ENCODE assay signal across 26 mouse cellular contexts in the genomic region with DNA sequence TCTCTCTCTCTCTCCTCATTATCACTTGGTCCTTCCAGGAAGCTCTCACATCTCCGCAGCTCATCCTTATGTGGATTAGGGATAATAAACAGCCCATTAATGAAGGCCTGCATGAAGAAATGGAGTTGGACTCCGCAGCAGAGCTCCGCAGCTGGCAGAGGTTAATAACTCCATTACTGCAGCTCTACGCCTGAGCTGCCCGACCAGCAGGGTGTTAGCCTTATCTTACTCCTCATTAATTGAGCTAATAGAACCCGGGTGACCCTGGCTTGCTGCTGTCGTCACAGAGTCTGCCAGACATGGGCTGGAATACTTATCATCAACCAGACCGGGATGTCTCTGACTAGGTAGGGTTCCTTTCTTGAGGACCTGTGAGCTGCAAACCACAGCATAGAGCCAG.
DNase-seq lines count a peak whose midpoint lies in the region; ATAC-seq and TF ChIP-seq lines count a peak whose summit lies in the region.
"Had no signal": no experiment of that assay in that cellular context is flagged by ENCODE, and none has a peak within 500 bp of the region (broad histone marks: within the 10 kb centered on the region; RNA-seq: fewer than 3 reads in every experiment).

No protein-coding gene starts in this region.

- no peaks in the 10 kb centered on the region for H3K4me1 ChIP-seq in forebrain, embryonic 14.5 days (ENCODE audit: control insufficient read depth, insufficient read depth, low read length)
- H3K4me1 ChIP-seq in forebrain, embryonic 15.5 days: no peaks in the 10 kb centered on the region
- H3K4me1 ChIP-seq in midbrain, embryonic 13.5 days (replicated peaks): peaks cover 16% of the 10 kb centered on the region
- peaks cover 23% of the 10 kb centered on the region for H3K4me1 ChIP-seq in midbrain, embryonic 10.5 days
- H3K4me1 ChIP-seq in neural tube, embryonic 14.5 days (ENCODE audit: control insufficient read depth, insufficient read depth, low read length): peaks cover 16% of the 10 kb centered on the region
- H3K4me1 ChIP-seq: liver, embryonic 12.5 days had no signal

- peaks cover 58% of the 10 kb centered on the region for H3K27me3 ChIP-seq in forebrain, embryonic 14.5 days (replicated peaks; ENCODE audit: control insufficient read depth, insufficient read depth, low read length)
- H3K27me3 ChIP-seq in forebrain, embryonic 15.5 days: peaks cover 74% of the 10 kb centered on the region
- 0 out of 2 replicates have a peak, but pooled peaks cover 7% of the 10 kb centered on the region for H3K27me3 ChIP-seq in midbrain, embryonic 13.5 days
- peaks cover 9% of the 10 kb centered on the region for H3K27me3 ChIP-seq in midbrain, embryonic 10.5 days (ENCODE audit: low read depth, poor library complexity, severe bottlenecking)
- peaks cover 6% of the 10 kb centered on the region; the same call in 1 of the 2 replicates for H3K27me3 ChIP-seq in neural tube, embryonic 14.5 days (ENCODE audit: control insufficient read depth, insufficient read depth, low read length)
- H3K27me3 ChIP-seq: heart, embryonic 12.5 days; liver, embryonic 12.5 days had no signal

- H3K36me3 ChIP-seq in forebrain, embryonic 14.5 days (ENCODE audit: control insufficient read depth, insufficient read depth, low read length): no peaks in the 10 kb centered on the region
- no peaks in the 10 kb centered on the region for H3K36me3 ChIP-seq in forebrain, embryonic 15.5 days
- no peaks in the 10 kb centered on the region for H3K36me3 ChIP-seq in midbrain, embryonic 13.5 days
- no peaks in the 10 kb centered on the region for H3K36me3 ChIP-seq in midbrain, embryonic 10.5 days
- H3K36me3 ChIP-seq in neural tube, embryonic 14.5 days (ENCODE audit: control insufficient read depth, insufficient read depth, low read length): no peaks in the 10 kb centered on the region
- H3K36me3 ChIP-seq: G1E; heart, embryonic 12.5 days; liver, embryonic 12.5 days had no signal

- H3K27ac ChIP-seq in forebrain, embryonic 14.5 days (ENCODE audit: low read depth, low read length): no peak overlapping the region
- no peak overlapping the region for H3K27ac ChIP-seq in forebrain, embryonic 15.5 days (replicated peaks)
- H3K27ac ChIP-seq in midbrain, embryonic 13.5 days: peak overlapping the region; percentile 44; the same call in 1 of the 2 replicates
- no peak overlapping the region for H3K27ac ChIP-seq in midbrain, embryonic 10.5 days (replicated peaks)
- 0 out of 2 replicates have a peak overlapping the region, but pooled peaks have one; percentile 16 for H3K27ac ChIP-seq in neural tube, embryonic 14.5 days (ENCODE audit: low read depth, low read length)
- H3K27ac ChIP-seq: forebrain, embryonic 13.5 days; heart, adult 2 months; liver, embryonic 12.5 days had no signal

- H3K4me2 ChIP-seq in forebrain, embryonic 14.5 days (ENCODE audit: low read length): no peak overlapping the region
- no peak overlapping the region for H3K4me2 ChIP-seq in forebrain, embryonic 15.5 days (replicated peaks)
- no peak overlapping the region for H3K4me2 ChIP-seq in midbrain, embryonic 13.5 days (replicated peaks)
- H3K4me2 ChIP-seq in neural tube, embryonic 14.5 days (ENCODE audit: low read depth, low read length): no peak overlapping the region
- H3K4me2 ChIP-seq: forebrain, embryonic 13.5 days; heart, embryonic 12.5 days; liver, embryonic 12.5 days had no signal

- TF ChIP-seq CTCF in brain, embryonic 14.5 days (IDR thresholded peaks at IDR 0.05; ENCODE audit: borderline replicate concordance, extremely low read depth, insufficient read depth, insufficient read length): no peak

- TF ChIP-seq POLR2A in brain, embryonic 14.5 days (IDR thresholded peaks at IDR 0.05; ENCODE audit: borderline replicate concordance, extremely low read depth, insufficient read depth, insufficient read length, poor library complexity, severe bottlenecking): no peak

- no peak for ATAC-seq in forebrain, embryonic 14.5 days
- no peak for ATAC-seq in forebrain, embryonic 15.5 days (replicated peaks)
- peak; percentile 76 for ATAC-seq in midbrain, embryonic 13.5 days
- ATAC-seq in neural tube, embryonic 14.5 days (ENCODE audit: low read depth): peak; percentile 38; the same call in 1 of the 2 replicates
- no peak for ATAC-seq in cerebellum, adult (ENCODE audit: insufficient number of reproducible peaks, low FRiP score, low TSS enrichment)
- ATAC-seq: forebrain, embryonic 13.5 days; liver, embryonic 12.5 days; liver, postnatal 0 days; Patski had no signal

- H3K4me3 ChIP-seq in forebrain, embryonic 14.5 days (ENCODE audit: low read depth, low read length): no peak overlapping the region
- H3K4me3 ChIP-seq in forebrain, embryonic 15.5 days: no peak overlapping the region
- no peak overlapping the region for H3K4me3 ChIP-seq in midbrain, embryonic 13.5 days (replicated peaks)
- H3K4me3 ChIP-seq in midbrain, embryonic 10.5 days: no peak overlapping the region
- no peak overlapping the region for H3K4me3 ChIP-seq in neural tube, embryonic 14.5 days (ENCODE audit: low read depth, low read length)
- H3K4me3 ChIP-seq: erythroblast, embryonic 14.5 days; forebrain, embryonic 13.5 days; heart, adult 2 months; heart, embryonic 12.5 days; liver, embryonic 12.5 days had no signal

- H3K9me3 ChIP-seq in forebrain, embryonic 14.5 days (replicated peaks; ENCODE audit: control insufficient read depth, low read length): no peaks in the 10 kb centered on the region
- H3K9me3 ChIP-seq in forebrain, embryonic 15.5 days: no peaks in the 10 kb centered on the region
- no peaks in the 10 kb centered on the region for H3K9me3 ChIP-seq in midbrain, embryonic 13.5 days
- H3K9me3 ChIP-seq in midbrain, embryonic 10.5 days (replicated peaks): no peaks in the 10 kb centered on the region
- H3K9me3 ChIP-seq in neural tube, embryonic 14.5 days (ENCODE audit: control insufficient read depth, low read length): no peaks in the 10 kb centered on the region
- H3K9me3 ChIP-seq: forebrain, embryonic 13.5 days; G1E; heart, embryonic 12.5 days; liver, embryonic 12.5 days had no signal

- WGBS in forebrain, embryonic 14.5 days: 58% methylated on average over 8 of the region's 8 CpGs
- WGBS in forebrain, embryonic 15.5 days: 45% methylated on average over 8 of the region's 8 CpGs
- 44% methylated on average over 8 of the region's 8 CpGs for WGBS in midbrain, embryonic 13.5 days
- 68% methylated on average over 8 of the region's 8 CpGs for WGBS in midbrain, embryonic 10.5 days
- 43% methylated on average over 8 of the region's 8 CpGs for WGBS in neural tube, embryonic 14.5 days

- no peak overlapping the region for H3K9ac ChIP-seq in forebrain, embryonic 14.5 days (ENCODE audit: low read length)
- H3K9ac ChIP-seq in forebrain, embryonic 15.5 days (replicated peaks): no peak overlapping the region
- H3K9ac ChIP-seq in midbrain, embryonic 13.5 days (replicated peaks): no peak overlapping the region
- no peak overlapping the region for H3K9ac ChIP-seq in neural tube, embryonic 14.5 days (replicated peaks; ENCODE audit: low read depth, low read length)
- H3K9ac ChIP-seq: forebrain, embryonic 13.5 days; heart, embryonic 12.5 days; liver, embryonic 12.5 days; liver, postnatal 0 days had no signal

- peak; percentile 23 for DNase-seq in forebrain, embryonic 14.5 days (ENCODE audit: low spot score)
- no peak for DNase-seq in midbrain, embryonic 10.5 days (ENCODE audit: low spot score)
- peak; percentile 72 for DNase-seq in brain, embryonic 14.5 days (ENCODE audit: low read depth)
- DNase-seq: adrenal gland, postnatal 10 days; cerebellum, adult 11-12 months; cerebellum, postnatal 10 days; gastrocnemius, postnatal 25 days; heart, adult 2 months; heart, postnatal 4 days; kidney, adult 2 months; kidney, postnatal 4 days; left cerebral cortex, postnatal 4 days; liver, postnatal 0 days; lung, postnatal 36 days; right cerebral cortex, postnatal 14 days; thymus, postnatal 4 days had no signal

Comparison
In these comparisons a context has a peak if more than half of its experiments do, and no peak if none do; other contexts are left out.
1. H3K27ac ChIP-seq: peak in midbrain, embryonic 13.5 days (single experiment) and neural tube, embryonic 14.5 days (single experiment); none in forebrain, embryonic 14.5 days (single experiment), forebrain, embryonic 15.5 days (single experiment) and midbrain, embryonic 10.5 days (single experiment).
2. ATAC-seq: peak in midbrain, embryonic 13.5 days (single experiment) and neural tube, embryonic 14.5 days (single experiment); none in forebrain, embryonic 14.5 days (single experiment), forebrain, embryonic 15.5 days (single experiment) and cerebellum, adult (single experiment).